Mouse (Mus musculus) heart, embryonic 12.5 days (tissue): Measurements from ENCODE around the gene Cc2d1a. TPM values are rescaled to one million over a fixed set of nuclear protein-coding genes. Genes with fewer than 3 reads are reported as not detected.

Experiments used
- microRNA counts: library from miRNA; unstranded; fragments of <30 nt; microRNA quantifications from one replicate; lab custom pipeline; 2017
- microRNA-seq: library from miRNA; unstranded; fragments of <30 nt; microRNA quantifications from one replicate; pipeline ENCODE4, GENCODE M21; 2017
- polyA plus RNA-seq: library from polyadenylated mRNA; unstranded; fragments of >200 nt; fragmentation: Nextera tagmentation; extraction: Ambion mirVana; gene quantifications from 2 replicates; pipeline ENCODE4 v1.2.1, GENCODE M21; 2016

The Cc2d1a gene
- polyA plus RNA-seq, 1 experiment from 2014 or later: 18.1 TPM

MicroRNAs encoded within 50 kb of the gene (microRNA counts, 519-probe panel; counts per million panel counts)
- 562 counts per million, percentile 0 among the panel's probes with 10 or more counts for microRNA mmu-miR-181c (lab: Ali Mortazavi, UCI)
- 1,731 counts per million, percentile 4 among the panel's probes with 10 or more counts for microRNA mmu-miR-709 (lab: Ali Mortazavi, UCI)

Small RNA genes within 50 kb of the gene (microRNA-seq; reads per million reads assigned to microRNA genes)
- gene Gm25110 (not detected), gene Mir181c (3,160 reads per million, percentile 88 among the genes with 10 or more reads in this experiment), gene Mir181d (2,977 reads per million, percentile 87 among the genes with 10 or more reads in this experiment), gene Mir709 (not detected)

Other genes with a start within 250 kb of the Cc2d1a start
- 11.2 and 11.4 TPM in 2 replicates for gene Adgrl1, start 247.8 kb downstream of the Cc2d1a start, polyA plus RNA-seq
- 0.34 and 0.40 TPM in 2 replicates for gene Gm10644, start 192.7 kb downstream of the Cc2d1a start, polyA plus RNA-seq
- 55.0 and 58.3 TPM in 2 replicates for gene Asf1b, start 192.4 kb downstream of the Cc2d1a start, polyA plus RNA-seq
- 216 and 234 TPM in 2 replicates for gene Prkaca, start 174.9 kb downstream of the Cc2d1a start, polyA plus RNA-seq
- gene Samd1, start 150.3 kb downstream of the Cc2d1a start, polyA plus RNA-seq: 4.5 and 5.8 TPM in 2 replicates
- gene 1700067K01Rik, start 146.4 kb downstream of the Cc2d1a start, polyA plus RNA-seq: 0.22 and 0.54 TPM in 2 replicates
- 0.30 TPM in 1 of 2 replicates, not detected in the other for gene 2210011C24Rik, start 135.8 kb downstream of the Cc2d1a start, polyA plus RNA-seq
- 1.7 and 2.1 TPM in 2 replicates for gene Palm3, start 126.5 kb downstream of the Cc2d1a start, polyA plus RNA-seq
- 4.4 and 5.3 TPM in 2 replicates for gene Il27ra, start 105.3 kb downstream of the Cc2d1a start, polyA plus RNA-seq
- not detected in 2 replicates for gene Rln3, start 102.9 kb downstream of the Cc2d1a start, polyA plus RNA-seq
- gene Gm10643, start 82.8 kb downstream of the Cc2d1a start, polyA plus RNA-seq: 1.2 TPM in 2 replicates
- gene Rfx1, start 81.1 kb downstream of the Cc2d1a start, polyA plus RNA-seq: 6.9 and 7.5 TPM in 2 replicates
- gene Dcaf15, start 43.2 kb downstream of the Cc2d1a start, polyA plus RNA-seq: 10.5 and 11.4 TPM in 2 replicates
- gene Podnl1, start 21.9 kb downstream of the Cc2d1a start, polyA plus RNA-seq: 0.14 TPM in 1 of 2 replicates, not detected in the other
- gene 4930432K21Rik, start 89 bp upstream of the Cc2d1a start, polyA plus RNA-seq: 1.00 and 1.1 TPM in 2 replicates
- 1.7 and 3.0 TPM in 2 replicates for gene Nanos3, start 37.3 kb upstream of the Cc2d1a start, polyA plus RNA-seq
- gene Zswim4, start 89.1 kb upstream of the Cc2d1a start, polyA plus RNA-seq: 12.9 and 13.7 TPM in 2 replicates
- 281 and 286 TPM in 2 replicates for gene D8Ertd738e, start 101.8 kb upstream of the Cc2d1a start, polyA plus RNA-seq
- gene Mri1, start 109.4 kb upstream of the Cc2d1a start, polyA plus RNA-seq: 48.2 and 50.9 TPM in 2 replicates
- gene Ccdc130, start 122.4 kb upstream of the Cc2d1a start, polyA plus RNA-seq: 15.8 and 16.1 TPM in 2 replicates
- 9.2 and 9.4 TPM in 2 replicates for gene Cacna1a, start 240.5 kb upstream of the Cc2d1a start, polyA plus RNA-seq